Mouse (Mus musculus): ENCODE measurements around the gene Cdc123. TPM values are rescaled to one million over a fixed set of nuclear protein-coding genes. Genes with fewer than 3 reads are reported as not detected.

Cdc123 gene
- polyA plus RNA-seq, 1 experiment from 2014 or later, result 244 TPM

DNA sequence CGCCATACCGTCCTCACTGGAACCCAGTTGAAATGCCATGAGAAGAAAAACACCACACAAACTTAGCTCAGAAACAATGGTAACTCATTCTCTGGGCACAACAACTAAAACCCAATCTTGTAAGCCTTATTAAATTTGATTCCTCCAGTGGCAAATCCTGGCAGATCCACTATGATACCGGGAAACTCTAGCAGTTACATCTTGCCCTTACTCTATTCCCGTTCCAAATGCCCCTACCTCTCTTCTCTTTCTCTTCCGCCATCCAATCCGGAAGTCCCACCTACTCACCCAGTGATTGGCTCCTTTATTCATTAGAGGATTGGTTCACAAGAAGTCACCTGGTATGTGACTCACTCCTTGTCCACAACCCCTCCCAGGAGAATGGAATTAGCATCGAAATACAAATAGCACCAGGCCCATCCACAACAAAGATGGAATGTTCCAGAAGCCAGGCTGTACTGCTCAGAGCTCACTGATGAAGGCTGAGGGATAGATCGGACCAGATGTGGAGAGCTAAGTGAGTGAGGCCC, 84.4 kb downstream of the Cdc123 start:
- ATAC-seq, result no peak
- no peak overlapping the region for H3K4me2 ChIP-seq (ENCODE audit: low read length)
- no peak overlapping the region for H3K9ac ChIP-seq (ENCODE audit: low read depth, low read length)
- H3K4me1 ChIP-seq (ENCODE audit: control insufficient read depth, insufficient read depth, low read depth, low read length), result no peaks in the 10 kb centered on the region
- no peak overlapping the region for H3K4me3 ChIP-seq (ENCODE audit: low read length)
- H3K36me3 ChIP-seq (ENCODE audit: control insufficient read depth, insufficient read depth, low read length), result no peaks in the 10 kb centered on the region
- 96% methylated on average over 8 of the region's 8 CpGs for WGBS
- H3K27ac ChIP-seq (ENCODE audit: low read depth, low read length), result no peak overlapping the region
- no peaks in the 10 kb centered on the region for H3K9me3 ChIP-seq (ENCODE audit: control insufficient read depth, low read length)
- no peaks in the 10 kb centered on the region for H3K27me3 ChIP-seq (replicated peaks; ENCODE audit: control insufficient read depth, insufficient read depth, low read length)

DNA sequence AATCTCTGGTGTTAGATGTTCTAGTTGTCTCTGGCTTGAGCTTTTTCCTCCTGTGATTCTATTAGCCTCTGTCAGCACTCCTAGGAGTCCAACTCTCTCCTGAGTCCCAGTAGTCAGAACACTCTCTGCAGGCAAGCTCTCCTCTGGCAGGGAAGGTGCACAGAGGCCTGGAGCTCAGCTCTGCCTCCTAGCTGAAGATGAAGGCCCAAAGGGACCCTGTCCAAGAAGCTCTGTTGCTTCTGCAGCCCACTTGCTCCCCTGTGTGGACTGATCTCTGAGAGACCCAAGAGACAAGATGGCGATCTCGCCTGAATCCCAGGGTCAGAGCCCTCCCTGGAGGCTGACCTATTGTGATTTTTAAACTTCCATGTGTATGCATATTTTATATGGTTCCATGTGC, 86.4 kb downstream of the Cdc123 start:
- H3K4me2 ChIP-seq (ENCODE audit: low read length), result no peak overlapping the region
- ATAC-seq, result no peak
- H3K9me3 ChIP-seq (ENCODE audit: control insufficient read depth, low read length), result no peaks in the 10 kb centered on the region
- no peaks in the 10 kb centered on the region for H3K27me3 ChIP-seq (replicated peaks; ENCODE audit: control insufficient read depth, insufficient read depth, low read length)
- H3K36me3 ChIP-seq (ENCODE audit: control insufficient read depth, insufficient read depth, low read length), result no peaks in the 10 kb centered on the region
- H3K4me1 ChIP-seq (ENCODE audit: control insufficient read depth, insufficient read depth, low read depth, low read length), result no peaks in the 10 kb centered on the region
- H3K9ac ChIP-seq (ENCODE audit: low read depth, low read length), result no peak overlapping the region
- H3K4me3 ChIP-seq (ENCODE audit: low read length), result no peak overlapping the region
- H3K27ac ChIP-seq (ENCODE audit: low read depth, low read length), result no peak overlapping the region
- WGBS, result 75% methylated on average over 2 of the region's 2 CpGs

DNA sequence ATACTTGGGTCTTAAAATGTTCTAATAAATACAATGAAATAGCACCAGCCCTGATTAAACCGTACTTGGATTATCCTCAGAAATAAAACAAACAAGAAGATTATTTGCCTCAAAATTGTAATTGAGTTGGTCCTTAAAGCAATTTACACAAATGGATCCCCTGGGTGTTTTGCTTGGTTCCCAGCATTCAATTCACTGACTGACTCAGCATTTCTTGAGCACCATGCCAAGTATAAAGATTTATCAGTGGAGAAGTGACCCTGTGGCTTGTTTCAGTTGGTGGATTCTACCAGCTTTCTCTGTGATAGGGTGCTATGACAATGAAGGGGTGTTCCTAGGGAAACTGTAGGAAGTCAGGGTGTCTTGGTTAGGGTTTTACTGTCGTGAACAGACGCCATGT, 94.1 kb downstream of the Cdc123 start:
- Histone ChIP-seq H3K9ac (ENCODE audit: low read depth, low read length) (no peak overlapping the region), H3K27me3 (replicated peaks; ENCODE audit: control insufficient read depth, insufficient read depth, low read length) (no peaks in the 10 kb centered on the region), H3K36me3 (ENCODE audit: control insufficient read depth, insufficient read depth, low read length) (no peaks in the 10 kb centered on the region), H3K9me3 (ENCODE audit: control insufficient read depth, low read length) (no peaks in the 10 kb centered on the region), H3K4me2 (ENCODE audit: low read length) (no peak overlapping the region), H3K4me1 (ENCODE audit: control insufficient read depth, insufficient read depth, low read depth, low read length) (no peaks in the 10 kb centered on the region), H3K27ac (ENCODE audit: low read depth, low read length) (no peak overlapping the region), H3K4me3 (ENCODE audit: low read length) (no peak overlapping the region)
- 88% methylated on average over 3 of the region's 3 CpGs for WGBS
- ATAC-seq, result no peak

DNA sequence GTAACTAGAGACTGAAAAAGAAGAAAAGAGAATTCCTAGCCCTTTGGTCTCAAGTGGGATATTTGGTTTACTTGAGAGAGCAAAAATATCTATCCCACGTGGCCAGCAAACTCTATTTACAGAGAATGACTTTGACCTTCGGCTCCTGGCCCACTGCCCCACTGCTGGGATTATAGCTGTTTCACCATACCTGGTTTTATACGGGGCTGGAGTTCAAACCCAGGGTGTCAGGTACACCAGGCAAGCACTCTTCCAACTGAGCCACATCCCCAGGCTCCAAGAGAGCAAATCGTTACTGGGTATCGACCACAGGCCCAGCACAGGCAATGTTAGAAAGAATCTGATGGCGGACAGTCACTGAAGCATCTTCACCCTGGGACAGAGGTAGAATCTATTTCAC, 95.8 kb downstream of the Cdc123 start:
- H3K27me3 ChIP-seq (replicated peaks; ENCODE audit: control insufficient read depth, insufficient read depth, low read length), result no peaks in the 10 kb centered on the region
- WGBS, result 86% methylated on average over 6 of the region's 6 CpGs
- no peak for ATAC-seq
- H3K36me3 ChIP-seq (ENCODE audit: control insufficient read depth, insufficient read depth, low read length), result no peaks in the 10 kb centered on the region
- no peaks in the 10 kb centered on the region for H3K9me3 ChIP-seq (ENCODE audit: control insufficient read depth, low read length)
- H3K27ac ChIP-seq (ENCODE audit: low read depth, low read length), result no peak overlapping the region
- no peak overlapping the region for H3K4me2 ChIP-seq (ENCODE audit: low read length)
- H3K4me1 ChIP-seq (ENCODE audit: control insufficient read depth, insufficient read depth, low read depth, low read length), result no peaks in the 10 kb centered on the region
- no peak overlapping the region for H3K4me3 ChIP-seq (ENCODE audit: low read length)
- no peak overlapping the region for H3K9ac ChIP-seq (ENCODE audit: low read depth, low read length)

- Histone ChIP-seq H3K36me3 (ENCODE audit: control insufficient read depth, insufficient read depth, low read length) (no peaks in the 10 kb centered on the region), H3K4me1 (ENCODE audit: control insufficient read depth, insufficient read depth, low read depth, low read length) (no peaks in the 10 kb centered on the region), H3K9ac (ENCODE audit: low read depth, low read length) (no peak overlapping the region), H3K27ac (ENCODE audit: low read depth, low read length) (no peak overlapping the region), H3K4me3 (ENCODE audit: low read length) (no peak overlapping the region), H3K4me2 (ENCODE audit: low read length) (no peak overlapping the region), H3K9me3 (ENCODE audit: control insufficient read depth, low read length) (no peaks in the 10 kb centered on the region), H3K27me3 (replicated peaks; ENCODE audit: control insufficient read depth, insufficient read depth, low read length) (no peaks in the 10 kb centered on the region)
- 82% methylated on average over 5 of the region's 5 CpGs for WGBS
- ATAC-seq, result no peak
Observed at GRCm38 (mm10) chr2:5747545-5748043, 97.4 kb downstream of the Cdc123 start.

DNA sequence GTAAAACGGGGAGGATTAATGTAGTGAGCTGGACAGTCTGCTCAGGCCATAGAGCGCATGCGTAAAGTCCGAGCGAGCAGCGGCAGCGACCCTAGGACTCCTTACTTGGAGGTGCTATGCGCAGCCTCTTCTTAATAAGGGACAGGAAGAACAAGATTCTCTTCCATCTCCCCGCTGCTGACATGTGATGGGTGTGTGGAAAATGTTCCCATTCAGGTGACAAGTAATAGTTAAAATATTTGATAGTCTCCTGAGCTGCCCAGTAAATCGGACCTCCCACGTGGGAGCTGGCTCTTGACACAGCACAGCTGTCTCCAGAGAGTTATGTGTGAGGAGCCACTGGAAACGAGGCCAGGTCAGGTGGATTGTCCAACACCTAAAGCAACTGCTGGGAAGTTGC, 98.4 kb downstream of the Cdc123 start:
- H3K27me3 ChIP-seq (replicated peaks; ENCODE audit: control insufficient read depth, insufficient read depth, low read length), result no peaks in the 10 kb centered on the region
- no peak overlapping the region for H3K4me3 ChIP-seq (ENCODE audit: low read length)
- no peak for ATAC-seq
- WGBS, result 87% methylated on average over 12 of the region's 12 CpGs
- H3K4me2 ChIP-seq (ENCODE audit: low read length), result no peak overlapping the region
- H3K4me1 ChIP-seq (ENCODE audit: control insufficient read depth, insufficient read depth, low read depth, low read length), result no peaks in the 10 kb centered on the region
- H3K9ac ChIP-seq (ENCODE audit: low read depth, low read length), result no peak overlapping the region
- no peak overlapping the region for H3K27ac ChIP-seq (ENCODE audit: low read depth, low read length)
- no peaks in the 10 kb centered on the region for H3K9me3 ChIP-seq (ENCODE audit: control insufficient read depth, low read length)
- no peaks in the 10 kb centered on the region for H3K36me3 ChIP-seq (ENCODE audit: control insufficient read depth, insufficient read depth, low read length)

Other genes with a start within 250 kb of the Cdc123 start
- gene Camk1d, start 130.6 kb downstream of the Cdc123 start, polyA plus RNA-seq (2015; fragmentation: Nextera tagmentation; extraction: Ambion mirVana), result 7.4 and 8.0 TPM in 2 replicates
- 26.4 and 26.6 TPM in 2 replicates for gene Nudt5, start 145 bp downstream of the Cdc123 start, polyA plus RNA-seq (2015; fragmentation: Nextera tagmentation; extraction: Ambion mirVana)
- gene Gm13199, start 17.8 kb upstream of the Cdc123 start, polyA plus RNA-seq (2015; fragmentation: Nextera tagmentation; extraction: Ambion mirVana), result 0.87 and 0.99 TPM in 2 replicates
- 121 and 122 TPM in 2 replicates for gene Sec61a2, start 50.3 kb upstream of the Cdc123 start, polyA plus RNA-seq (2015; fragmentation: Nextera tagmentation; extraction: Ambion mirVana)
- 6.1 and 6.7 TPM in 2 replicates for gene Dhtkd1, start 97.6 kb upstream of the Cdc123 start, polyA plus RNA-seq (2015; fragmentation: Nextera tagmentation; extraction: Ambion mirVana)
- gene Upf2, start 106.3 kb upstream of the Cdc123 start, polyA plus RNA-seq (2015; fragmentation: Nextera tagmentation; extraction: Ambion mirVana), result 6.4 and 7.8 TPM in 2 replicates

Measured in hindbrain, embryonic 16.5 days (tissue).